Mouse (Mus musculus) kidney, postnatal 4 days (tissue): ENCODE measurements at regions not wholly inside any gene's neighbourhood (a gene's known extent, or its start where the extent isn't known, plus 50 kb on each side); places are given as distances from the start of the nearest gene placed in this dataset.

ENCODE experiments used
- DNase-seq, 2 experiments: peaks; one replicate each; pipeline ENCODE4 v3.0.0; 2021; ENCODE audit warnings: mixed read lengths in 2 of 2

- DNase-seq = peak; percentile 11 to 37
These were observed 53.9 kb downstream of the Gm11361 start for GRCm38 (mm10) chr13:28311248-28311647.

DNA sequence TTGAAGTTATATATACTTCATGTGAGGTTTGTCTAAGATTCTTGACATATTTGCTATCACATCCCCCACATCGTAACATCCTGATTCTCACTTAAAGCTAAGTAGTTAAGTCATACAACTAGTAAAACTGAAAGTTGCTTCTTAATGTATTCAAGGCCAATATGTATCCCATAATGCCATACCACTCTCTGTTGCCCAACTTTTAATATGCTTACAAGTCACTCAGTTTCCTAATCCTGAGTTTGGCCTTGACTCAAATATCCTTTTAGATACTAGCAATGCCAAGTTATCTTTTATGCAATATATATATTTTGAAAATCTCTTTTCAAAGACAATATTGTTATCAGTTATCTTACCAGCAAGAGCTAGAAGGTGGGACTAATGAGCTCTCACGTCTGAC, 54.3 kb downstream of the Gm11361 start:
- no peak for DNase-seq

GRCm38 (mm10) chr13:28312090-28312489, 54.8 kb downstream of the Gm11361 start:
- peak in 1 of 2 experiments; percentile 17 for DNase-seq

- no peak for DNase-seq
These were observed 56.1 kb downstream of the Gm11361 start for GRCm38 (mm10) chr13:28313459-28313858.

DNA sequence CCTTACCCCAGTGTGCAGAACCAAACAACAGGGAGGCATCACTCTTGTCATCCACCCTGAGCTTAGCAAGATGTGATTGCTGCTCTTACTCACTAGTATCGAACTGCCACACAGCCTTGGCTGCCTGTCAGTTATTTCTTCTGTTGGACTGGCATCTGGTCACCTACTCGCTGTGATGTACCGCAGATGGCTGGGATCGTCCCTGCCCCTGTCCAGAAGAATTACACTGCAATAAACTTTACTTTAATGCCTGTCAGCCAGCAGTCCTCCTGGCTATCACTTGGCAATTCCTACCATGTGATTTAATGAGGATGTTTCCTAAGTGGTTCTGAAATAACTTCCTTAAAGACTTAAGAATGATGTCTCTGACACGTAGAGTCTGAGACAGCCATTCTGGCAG, 57.7 kb downstream of the Gm11361 start:
- no peak for DNase-seq
